Mouse (Mus musculus) forebrain, embryonic 13.5 days (tissue): ENCODE results near the gene Ntf3. TPM values are rescaled to one million over a fixed set of nuclear protein-coding genes. Genes with fewer than 3 reads are reported as not detected.
A peak's percentile ranks its signal among the peaks of the same experiment; 100 is the strongest.

Source experiments
- ATAC-seq: fragments of 200-750 bp; cut with Nextera tagmentation; 2 replicates; pipeline ENCODE4 v1.8.0; 2017
- H3K27ac ChIP-seq: fragments of 300-500 bp; sonication (generic); 2 replicates; pipeline ENCODE4 v1.5.1; 2015; ENCODE audit warnings: inconsistent platforms, mild to moderate bottlenecking, moderate library complexity
- H3K27me3 ChIP-seq: fragments of 300-500 bp; sonication (generic); 2 replicates; pipeline ENCODE4 v1.6.1; 2015; ENCODE audit warnings: mild to moderate bottlenecking, inconsistent platforms
- H3K36me3 ChIP-seq: fragments of 300-500 bp; sonication (generic); 2 replicates; pipeline ENCODE4 v1.6.1; 2015; ENCODE audit warnings: mild to moderate bottlenecking, inconsistent platforms; ENCODE audit not compliant: poor library complexity, severe bottlenecking
- H3K4me1 ChIP-seq: fragments of 300-500 bp; sonication (generic); 2 replicates; pipeline ENCODE4 v1.6.1; 2015; ENCODE audit warnings: inconsistent platforms
- H3K4me2 ChIP-seq: fragments of 300-500 bp; sonication (generic); 2 replicates; pipeline ENCODE4 v1.6.1; 2015; ENCODE audit warnings: inconsistent platforms, mild to moderate bottlenecking, moderate library complexity
- H3K4me3 ChIP-seq: fragments of 300-500 bp; sonication (generic); 2 replicates; pipeline ENCODE4 v1.5.1; 2015; ENCODE audit warnings: mild to moderate bottlenecking, inconsistent platforms
- H3K9ac ChIP-seq: fragments of 300-500 bp; sonication (generic); 2 replicates; pipeline ENCODE4 v1.6.1; 2015; ENCODE audit warnings: mild to moderate bottlenecking, inconsistent platforms
- H3K9me3 ChIP-seq: fragments of 300-500 bp; sonication (generic); replicated peaks from 2 replicates; pipeline ENCODE4 v1.6.1; 2016; ENCODE audit warnings: inconsistent platforms
- WGBS: fragments of 180-500 bp; shearing (Covaris S2); methylation state at CpG from one replicate; pipeline ENCODE4 v1.1.7; 2015; 5-methylcytosine and 5-hydroxymethylcytosine counted together
- polyA plus RNA-seq: library from polyadenylated mRNA; unstranded; fragments of >200 nt; fragmentation: Nextera tagmentation; extraction: Ambion mirVana; gene quantifications from 2 replicates; pipeline ENCODE4 v1.2.1, GENCODE M21; 2015

The Ntf3 gene
- polyA plus RNA-seq, 1 experiment from 2014 or later, result 3.6 TPM

DNA sequence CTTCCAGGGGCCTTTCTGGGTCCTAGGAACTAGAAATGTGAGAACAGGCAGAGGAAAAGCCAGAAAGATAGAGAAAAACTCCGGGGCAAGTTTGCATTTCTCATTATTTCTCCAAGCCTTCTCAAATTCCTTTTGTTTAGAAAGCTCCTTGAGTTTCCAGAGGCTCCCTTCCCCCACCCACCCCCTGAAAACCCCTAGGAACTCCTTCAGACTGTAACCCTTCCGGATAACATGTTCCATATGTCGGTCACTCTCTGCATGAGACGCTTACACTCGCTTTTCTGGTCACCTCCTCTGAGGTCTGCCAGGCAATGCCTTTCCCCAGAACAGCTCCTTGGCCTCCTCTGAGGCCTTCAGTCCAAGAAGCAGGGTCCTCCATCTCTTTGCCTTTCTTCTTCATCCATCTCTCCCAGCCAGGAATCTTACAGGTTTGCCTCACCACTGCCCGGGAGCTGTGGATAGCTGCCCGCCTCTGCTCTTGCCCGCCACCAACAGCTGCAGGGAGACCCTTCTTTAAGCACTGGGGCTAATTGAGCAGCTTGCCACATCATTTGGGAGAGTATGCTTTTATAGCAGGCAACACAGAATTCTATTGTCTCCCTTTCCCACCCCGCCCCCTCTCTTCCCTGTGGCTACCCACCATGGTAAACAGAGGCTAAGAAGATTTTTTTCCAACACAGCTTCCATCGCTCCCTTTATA lies 51.6 kb downstream of the Ntf3 start:
- Histone ChIP-seq H3K27me3 (no peaks in the 10 kb centered on the region), H3K4me2 (no peak overlapping the region), H3K36me3 (no peaks in the 10 kb centered on the region), H3K4me1 (peaks cover 12% of the 10 kb centered on the region; the same call in 1 of the 2 replicates), H3K9ac (0 out of 2 replicates have a peak overlapping the region, but pooled peaks have one; percentile 30), H3K27ac (no peak overlapping the region), H3K9me3 (no peaks in the 10 kb centered on the region), H3K4me3 (no peak overlapping the region)
- 50% methylated on average over 10 of the region's 10 CpGs for WGBS
- no peak for ATAC-seq

- Histone ChIP-seq H3K27me3 (no peaks in the 10 kb centered on the region), H3K4me1 (peaks cover 12% of the 10 kb centered on the region; the same call in 1 of the 2 replicates), H3K27ac (no peak overlapping the region), H3K9me3 (no peaks in the 10 kb centered on the region), H3K4me3 (no peak overlapping the region), H3K9ac (no peak overlapping the region), H3K4me2 (no peak overlapping the region), H3K36me3 (no peaks in the 10 kb centered on the region)
- WGBS, result 91% methylated on average over 15 of the region's 15 CpGs
- no peak for ATAC-seq
These were observed 55.5 kb downstream of the Ntf3 start for GRCm38 (mm10) chr6:126110892-126111835.

DNA sequence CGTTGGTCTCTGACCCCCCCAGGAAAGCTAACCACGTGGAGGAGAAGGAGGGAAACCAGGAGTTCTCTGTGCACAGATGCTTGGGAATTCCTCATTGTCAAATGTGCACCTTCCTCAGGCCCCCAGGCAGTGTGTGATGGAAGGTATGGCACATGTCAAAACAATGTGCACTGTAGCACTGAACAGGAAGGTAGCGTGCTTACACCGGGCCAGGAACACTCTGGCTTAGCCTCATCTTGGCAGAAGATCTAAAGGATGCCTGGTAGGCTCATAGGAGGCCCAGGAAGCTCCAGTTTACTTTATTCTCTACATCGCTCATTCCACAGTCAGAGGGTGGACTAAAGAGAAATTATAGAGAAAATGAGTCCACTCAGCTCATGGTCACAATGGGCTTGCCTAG lies 57.5 kb downstream of the Ntf3 start:
- Histone ChIP-seq H3K36me3 (no peaks in the 10 kb centered on the region), H3K9ac (no peak overlapping the region), H3K4me3 (no peak overlapping the region), H3K4me2 (no peak overlapping the region), H3K4me1 (no peaks in the 10 kb centered on the region), H3K9me3 (no peaks in the 10 kb centered on the region), H3K27me3 (no peaks in the 10 kb centered on the region), H3K27ac (no peak overlapping the region)
- WGBS, result 74% methylated on average over 5 of the region's 5 CpGs
- ATAC-seq, result no peak

GRCm38 (mm10) chr6:126108771-126109170 lies 57.9 kb downstream of the Ntf3 start:
- Histone ChIP-seq H3K9me3 (no peaks in the 10 kb centered on the region), H3K9ac (no peak overlapping the region), H3K27ac (no peak overlapping the region), H3K36me3 (no peaks in the 10 kb centered on the region), H3K4me1 (no peaks in the 10 kb centered on the region), H3K4me2 (no peak overlapping the region), H3K27me3 (no peaks in the 10 kb centered on the region), H3K4me3 (no peak overlapping the region)
- 89% methylated on average over 2 of the region's 2 CpGs for WGBS
- ATAC-seq, result no peak

- Histone ChIP-seq H3K9me3 (no peaks in the 10 kb centered on the region), H3K36me3 (no peaks in the 10 kb centered on the region), H3K9ac (no peak overlapping the region), H3K27ac (no peak overlapping the region), H3K4me1 (no peaks in the 10 kb centered on the region), H3K4me3 (no peak overlapping the region), H3K27me3 (no peaks in the 10 kb centered on the region), H3K4me2 (no peak overlapping the region)
- WGBS, result 74% methylated on average over 2 of the region's 2 CpGs
- no peak for ATAC-seq
These were observed 59.3 kb downstream of the Ntf3 start for GRCm38 (mm10) chr6:126107398-126107797.

- Histone ChIP-seq H3K36me3 (no peaks in the 10 kb centered on the region), H3K4me3 (no peak overlapping the region), H3K27me3 (no peaks in the 10 kb centered on the region), H3K27ac (no peak overlapping the region), H3K9ac (no peak overlapping the region), H3K4me1 (no peaks in the 10 kb centered on the region), H3K9me3 (no peaks in the 10 kb centered on the region), H3K4me2 (no peak overlapping the region)
- 83% methylated on average over 2 of the region's 2 CpGs for WGBS
- no peak for ATAC-seq
These were observed 59.9 kb downstream of the Ntf3 start for GRCm38 (mm10) chr6:126106798-126107173.

GRCm38 (mm10) chr6:126106051-126106797 lies 60.5 kb downstream of the Ntf3 start:
- no peak overlapping the region for H3K4me3 ChIP-seq
- H3K4me1 ChIP-seq, result no peaks in the 10 kb centered on the region
- peak; percentile 70; the same call in 1 of the 2 replicates for ATAC-seq
- H3K27me3 ChIP-seq, result no peaks in the 10 kb centered on the region
- H3K9me3 ChIP-seq, result no peaks in the 10 kb centered on the region
- WGBS, result 81% methylated on average over 7 of the region's 7 CpGs
- H3K4me2 ChIP-seq, result no peak overlapping the region
- H3K9ac ChIP-seq, result no peak overlapping the region
- no peaks in the 10 kb centered on the region for H3K36me3 ChIP-seq
- H3K27ac ChIP-seq, result no peak overlapping the region

DNA sequence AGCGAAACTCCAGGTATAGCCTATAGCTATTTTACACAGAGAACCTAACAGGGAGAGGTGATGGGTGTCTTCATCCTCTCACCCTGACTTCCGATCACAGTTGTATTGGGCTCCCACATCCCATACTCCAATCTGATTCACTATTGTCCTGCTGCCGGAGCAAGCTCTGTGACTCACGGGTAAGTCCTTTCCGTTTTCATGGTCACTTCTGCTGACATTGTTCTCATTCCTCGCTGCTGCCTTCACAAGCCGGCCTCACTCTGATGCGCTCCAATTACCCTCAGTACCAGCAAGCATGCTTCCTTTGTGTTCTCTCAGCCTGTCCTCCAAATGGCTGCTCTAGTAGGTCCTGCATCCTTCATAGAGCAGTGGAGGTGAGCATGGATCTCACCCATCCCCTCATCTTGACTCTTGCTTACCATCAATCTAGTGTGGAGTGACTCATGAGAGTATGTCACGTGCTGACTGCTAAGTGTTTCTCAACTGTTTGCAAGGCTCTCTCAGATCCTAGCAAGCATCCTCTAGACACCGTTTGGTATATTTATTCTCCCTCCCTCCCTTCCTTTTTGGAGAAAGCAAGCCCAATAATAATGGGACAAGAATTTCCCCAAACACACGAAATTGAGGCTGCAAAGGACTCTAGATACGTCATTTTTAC lies 61.5 kb downstream of the Ntf3 start:
- Histone ChIP-seq H3K4me3 (no peak overlapping the region), H3K27me3 (no peaks in the 10 kb centered on the region), H3K36me3 (no peaks in the 10 kb centered on the region), H3K27ac (no peak overlapping the region), H3K4me2 (no peak overlapping the region), H3K9me3 (no peaks in the 10 kb centered on the region), H3K9ac (no peak overlapping the region), H3K4me1 (no peaks in the 10 kb centered on the region)
- ATAC-seq, result no peak
- 80% methylated on average over 12 of the region's 12 CpGs for WGBS

- Histone ChIP-seq H3K36me3 (no peaks in the 10 kb centered on the region), H3K27ac (no peak overlapping the region), H3K9ac (no peak overlapping the region), H3K4me1 (no peaks in the 10 kb centered on the region), H3K4me3 (no peak overlapping the region), H3K4me2 (no peak overlapping the region), H3K27me3 (no peaks in the 10 kb centered on the region), H3K9me3 (no peaks in the 10 kb centered on the region)
- 67% methylated on average over 6 of the region's 6 CpGs for WGBS
- ATAC-seq, result no peak
These were observed 64.1 kb downstream of the Ntf3 start for GRCm38 (mm10) chr6:126102571-126102970.

- H3K9ac ChIP-seq, result no peak overlapping the region
- H3K27ac ChIP-seq, result no peak overlapping the region
- no peaks in the 10 kb centered on the region for H3K36me3 ChIP-seq
- H3K9me3 ChIP-seq, result no peaks in the 10 kb centered on the region
- no peak overlapping the region for H3K4me3 ChIP-seq
- H3K4me2 ChIP-seq, result no peak overlapping the region
- no peaks in the 10 kb centered on the region for H3K27me3 ChIP-seq
- ATAC-seq, result no peak
- 90% methylated on average over 11 of the region's 11 CpGs for WGBS
- no peaks in the 10 kb centered on the region for H3K4me1 ChIP-seq
These were observed 64.7 kb downstream of the Ntf3 start for GRCm38 (mm10) chr6:126102007-126102406.

- no peak overlapping the region for H3K9ac ChIP-seq
- no peaks in the 10 kb centered on the region for H3K36me3 ChIP-seq
- H3K4me3 ChIP-seq, result no peak overlapping the region
- no peaks in the 10 kb centered on the region for H3K27me3 ChIP-seq
- no peak overlapping the region for H3K4me2 ChIP-seq
- ATAC-seq, result no peak
- no peaks in the 10 kb centered on the region for H3K9me3 ChIP-seq
- 90% methylated on average over 1 of the region's 1 CpGs for WGBS
- H3K4me1 ChIP-seq, result no peaks in the 10 kb centered on the region
- no peak overlapping the region for H3K27ac ChIP-seq
These were observed 66.1 kb downstream of the Ntf3 start for GRCm38 (mm10) chr6:126100579-126100978.
